Comparison of ENCODE assay signal across 26 mouse cellular contexts in genomic region chr1:131059411-131059810, GRCm38 (mm10). TPM values are rescaled to one million over a fixed set of nuclear protein-coding genes. Genes with fewer than 3 reads are reported as not detected.
DNase-seq lines count a peak whose midpoint lies in the region; ATAC-seq and TF ChIP-seq lines count a peak whose summit lies in the region.
"Had no signal": no experiment of that assay in that cellular context is flagged by ENCODE, and none has a peak within 500 bp of the region (broad histone marks: within the 10 kb centered on the region; RNA-seq: fewer than 3 reads in every experiment).

No protein-coding gene starts in this region.

- H3K36me3 ChIP-seq in forebrain, embryonic 10.5 days (replicated peaks): peaks cover 42% of the 10 kb centered on the region
- peaks cover 31% of the 10 kb centered on the region for H3K36me3 ChIP-seq in forebrain, embryonic 15.5 days
- peaks cover 18% of the 10 kb centered on the region for H3K36me3 ChIP-seq in heart, embryonic 11.5 days (ENCODE audit: control insufficient read depth, insufficient read depth, low read length)
- peaks cover 4% of the 10 kb centered on the region; the same call in 1 of the 2 replicates for H3K36me3 ChIP-seq in heart, adult 2 months (ENCODE audit: control insufficient read depth, insufficient read depth, low read length)
- H3K36me3 ChIP-seq in kidney, postnatal 0 days (ENCODE audit: insufficient read depth, low read length): peaks cover 30% of the 10 kb centered on the region
- H3K36me3 ChIP-seq in kidney, embryonic 15.5 days: peaks cover 38% of the 10 kb centered on the region
- H3K36me3 ChIP-seq in neural tube, embryonic 13.5 days: peaks cover 41% of the 10 kb centered on the region
- peaks cover 22% of the 10 kb centered on the region for H3K36me3 ChIP-seq in neural tube, embryonic 15.5 days

- H3K4me1 ChIP-seq in forebrain, embryonic 10.5 days: peaks cover 58% of the 10 kb centered on the region
- peaks cover 19% of the 10 kb centered on the region for H3K4me1 ChIP-seq in forebrain, embryonic 15.5 days
- H3K4me1 ChIP-seq in heart, embryonic 11.5 days (ENCODE audit: control insufficient read depth, insufficient read depth, low read length): peaks cover 65% of the 10 kb centered on the region
- peaks cover 36% of the 10 kb centered on the region for H3K4me1 ChIP-seq in heart, adult 2 months (ENCODE audit: control insufficient read depth, insufficient read depth, low read length)
- H3K4me1 ChIP-seq in kidney, postnatal 0 days (replicated peaks; ENCODE audit: insufficient read depth, low read length): peaks cover 22% of the 10 kb centered on the region
- H3K4me1 ChIP-seq in kidney, embryonic 15.5 days: peaks cover 58% of the 10 kb centered on the region
- H3K4me1 ChIP-seq in neural tube, embryonic 13.5 days (replicated peaks): peaks cover 56% of the 10 kb centered on the region
- peaks cover 41% of the 10 kb centered on the region for H3K4me1 ChIP-seq in neural tube, embryonic 15.5 days

- H3K27me3 ChIP-seq in forebrain, embryonic 10.5 days (ENCODE audit: poor library complexity, severe bottlenecking): no peaks in the 10 kb centered on the region
- no peaks in the 10 kb centered on the region for H3K27me3 ChIP-seq in forebrain, embryonic 15.5 days
- H3K27me3 ChIP-seq in heart, embryonic 11.5 days (ENCODE audit: control insufficient read depth, insufficient read depth, low read length): no peaks in the 10 kb centered on the region
- no peaks in the 10 kb centered on the region for H3K27me3 ChIP-seq in heart, adult 2 months (ENCODE audit: control insufficient read depth, insufficient read depth, low read length)
- no peaks in the 10 kb centered on the region for H3K27me3 ChIP-seq in kidney, postnatal 0 days (ENCODE audit: insufficient read depth, low read length)
- H3K27me3 ChIP-seq in kidney, embryonic 15.5 days: no peaks in the 10 kb centered on the region
- no peaks in the 10 kb centered on the region for H3K27me3 ChIP-seq in neural tube, embryonic 13.5 days
- H3K27me3 ChIP-seq in neural tube, embryonic 15.5 days (replicated peaks): no peaks in the 10 kb centered on the region
- H3K27me3 ChIP-seq: heart, embryonic 12.5 days; hindbrain, embryonic 15.5 days; limb, embryonic 12.5 days; liver, embryonic 13.5 days; lung, embryonic 15.5 days; neural tube, embryonic 12.5 days had no signal

- intact Hi-C loops in heart, adult 2 months (cut with DNase I): loop anchor here (10.0 kb wide), 1 partner anchor 515 kb away; no protein-coding TSS in a partner anchor

- TF ChIP-seq POLR2A in heart, adult 2 months (IDR thresholded peaks at IDR 0.05; ENCODE audit: insufficient read depth, low read depth, low read length): no peak

- H3K79me2 ChIP-seq in heart, adult 2 months (replicated peaks; ENCODE audit: control insufficient read depth, insufficient read depth, low read length): peaks cover 2% of the 10 kb centered on the region; the same call in 1 of the 2 replicates

- ATAC-seq in forebrain, embryonic 15.5 days (replicated peaks): no peak
- no peak for ATAC-seq in heart, embryonic 11.5 days (replicated peaks; ENCODE audit: insufficient number of reproducible peaks, low FRiP score, low TSS enrichment)
- ATAC-seq in kidney, postnatal 0 days (replicated peaks; ENCODE audit: low FRiP score, low read depth): no peak
- no peak for ATAC-seq in kidney, embryonic 15.5 days (replicated peaks; ENCODE audit: low FRiP score)
- no peak for ATAC-seq in neural tube, embryonic 13.5 days (ENCODE audit: low read depth)
- ATAC-seq in neural tube, embryonic 15.5 days (ENCODE audit: low FRiP score): no peak
- ATAC-seq: intestine, embryonic 16.5 days had no signal

- H3K9me3 ChIP-seq in forebrain, embryonic 10.5 days: no peaks in the 10 kb centered on the region
- no peaks in the 10 kb centered on the region for H3K9me3 ChIP-seq in forebrain, embryonic 15.5 days
- no peaks in the 10 kb centered on the region for H3K9me3 ChIP-seq in heart, embryonic 11.5 days (replicated peaks; ENCODE audit: control insufficient read depth, low read length)
- no peaks in the 10 kb centered on the region for H3K9me3 ChIP-seq in kidney, postnatal 0 days (replicated peaks; ENCODE audit: low read length)
- H3K9me3 ChIP-seq in kidney, embryonic 15.5 days (replicated peaks): no peaks in the 10 kb centered on the region
- H3K9me3 ChIP-seq in neural tube, embryonic 13.5 days: no peaks in the 10 kb centered on the region
- H3K9me3 ChIP-seq in neural tube, embryonic 15.5 days (replicated peaks): no peaks in the 10 kb centered on the region
- H3K9me3 ChIP-seq: heart, embryonic 12.5 days; hindbrain, embryonic 15.5 days; limb, embryonic 12.5 days; liver, embryonic 13.5 days; lung, embryonic 15.5 days; neural tube, embryonic 12.5 days had no signal

- TF ChIP-seq EP300 in heart, adult 2 months (IDR thresholded peaks at IDR 0.05; ENCODE audit: insufficient read depth, low read depth, low read length): no peak

- H3K9ac ChIP-seq in forebrain, embryonic 15.5 days (replicated peaks): no peak overlapping the region
- peak overlapping the region; percentile 43; the same call in 1 of the 2 replicates for H3K9ac ChIP-seq in heart, embryonic 11.5 days (ENCODE audit: low read depth, low read length)
- no peak overlapping the region for H3K9ac ChIP-seq in heart, adult 2 months (ENCODE audit: low read depth, low read length)
- H3K9ac ChIP-seq in kidney, postnatal 0 days (ENCODE audit: low read depth, low read length): 0 out of 2 replicates have a peak overlapping the region, but pooled peaks have one; percentile 13
- no peak overlapping the region for H3K9ac ChIP-seq in kidney, embryonic 15.5 days
- peak overlapping the region; percentile 47; the same call in 1 of the 2 replicates for H3K9ac ChIP-seq in neural tube, embryonic 13.5 days
- no peak overlapping the region for H3K9ac ChIP-seq in neural tube, embryonic 15.5 days (replicated peaks)
- H3K9ac ChIP-seq: hindbrain, embryonic 15.5 days; limb, embryonic 12.5 days; liver, embryonic 13.5 days; lung, embryonic 15.5 days; neural tube, embryonic 12.5 days had no signal

- no peak for TF ChIP-seq CTCF in heart, adult 2 months (IDR thresholded peaks at IDR 0.05)
- TF ChIP-seq CTCF in kidney, postnatal 0 days (IDR thresholded peaks at IDR 0.05; ENCODE audit: low read depth): no peak

- no peak overlapping the region for H3K4me3 ChIP-seq in forebrain, embryonic 10.5 days
- H3K4me3 ChIP-seq in forebrain, embryonic 15.5 days: no peak overlapping the region
- H3K4me3 ChIP-seq in heart, embryonic 11.5 days (ENCODE audit: low read depth, low read length): no peak overlapping the region
- H3K4me3 ChIP-seq in heart, adult 2 months: no peak overlapping the region
- no peak overlapping the region for H3K4me3 ChIP-seq in kidney, postnatal 0 days (replicated peaks; ENCODE audit: low read depth, low read length)
- H3K4me3 ChIP-seq in kidney, embryonic 15.5 days (replicated peaks): no peak overlapping the region
- H3K4me3 ChIP-seq in neural tube, embryonic 13.5 days: no peak overlapping the region
- H3K4me3 ChIP-seq in neural tube, embryonic 15.5 days (replicated peaks): no peak overlapping the region
- H3K4me3 ChIP-seq: heart, embryonic 12.5 days; hindbrain, embryonic 15.5 days; limb, embryonic 12.5 days; liver, embryonic 13.5 days; lung, embryonic 15.5 days; neural tube, embryonic 12.5 days had no signal

- H3K27ac ChIP-seq in forebrain, embryonic 10.5 days: peak overlapping the region; percentile 58
- H3K27ac ChIP-seq in forebrain, embryonic 15.5 days (replicated peaks): no peak overlapping the region
- H3K27ac ChIP-seq in heart, embryonic 11.5 days (ENCODE audit: low read depth, low read length): 0 out of 2 replicates have a peak overlapping the region, but pooled peaks have one; percentile 7
- no peak overlapping the region for H3K27ac ChIP-seq in heart, adult 2 months
- no peak overlapping the region for H3K27ac ChIP-seq in kidney, postnatal 0 days
- H3K27ac ChIP-seq in kidney, embryonic 15.5 days: no peak overlapping the region
- no peak overlapping the region for H3K27ac ChIP-seq in neural tube, embryonic 13.5 days (replicated peaks)
- H3K27ac ChIP-seq in neural tube, embryonic 15.5 days (replicated peaks): no peak overlapping the region
- H3K27ac ChIP-seq: hindbrain, embryonic 15.5 days; limb, embryonic 12.5 days; liver, embryonic 13.5 days; lung, embryonic 15.5 days; neural tube, embryonic 12.5 days had no signal

- DNase-seq in forebrain, embryonic 10.5 days (ENCODE audit: extremely low spot score, low spot score): no peak
- DNase-seq in heart, adult 2 months: no peak
- no peak for DNase-seq in kidney, postnatal 0 days (ENCODE audit: low spot score)
- DNase-seq: cerebellum, adult 2 months; cerebellum, postnatal 36 days; liver, embryonic 13.5 days; thymus, postnatal 14 days had no signal

- no peak overlapping the region for H3K4me2 ChIP-seq in forebrain, embryonic 15.5 days (replicated peaks)
- no peak overlapping the region for H3K4me2 ChIP-seq in heart, embryonic 11.5 days
- H3K4me2 ChIP-seq in kidney, postnatal 0 days (ENCODE audit: low read length): no peak overlapping the region
- no peak overlapping the region for H3K4me2 ChIP-seq in kidney, embryonic 15.5 days
- no peak overlapping the region for H3K4me2 ChIP-seq in neural tube, embryonic 13.5 days
- no peak overlapping the region for H3K4me2 ChIP-seq in neural tube, embryonic 15.5 days
- H3K4me2 ChIP-seq: heart, embryonic 12.5 days; hindbrain, embryonic 15.5 days; limb, embryonic 12.5 days; liver, embryonic 13.5 days; lung, embryonic 15.5 days; neural tube, embryonic 12.5 days had no signal

- WGBS in forebrain, embryonic 10.5 days: 72% methylated on average over 1 of the region's 1 CpGs
- WGBS in forebrain, embryonic 15.5 days: 59% methylated on average over 1 of the region's 1 CpGs
- 37% methylated on average over 1 of the region's 1 CpGs for WGBS in heart, embryonic 11.5 days (ENCODE audit: insufficient replicate concordance)
- WGBS in heart, adult 2 months: 17% methylated on average over 1 of the region's 1 CpGs
- WGBS in kidney, postnatal 0 days: 31% methylated on average over 1 of the region's 1 CpGs
- 42% methylated on average over 1 of the region's 1 CpGs for whole genome bisulfite sequencing in kidney, embryonic 15.5 days
- 78% methylated on average over 1 of the region's 1 CpGs for WGBS in neural tube, embryonic 13.5 days
- 45% methylated on average over 1 of the region's 1 CpGs for WGBS in neural tube, embryonic 15.5 days

RNA-seq across cellular contexts. Expression of gene Mapkapk2, which starts 38.2 kb away (rescaled TPM):
- polyA plus RNA-seq in forebrain, embryonic 10.5 days (2016; fragmentation: Nextera tagmentation; extraction: Ambion mirVana): 41.1 and 41.3 TPM in 2 replicates
- polyA plus RNA-seq in forebrain, embryonic 15.5 days (2015; fragmentation: Nextera tagmentation; extraction: Ambion mirVana): 23.8 and 26.9 TPM in 2 replicates
- 51.4 and 57.6 TPM in 2 replicates for polyA plus RNA-seq in heart, embryonic 11.5 days (2014; fragmentation: Nextera tagmentation; extraction: Ambion mirVana)
- total RNA-seq in heart, adult 2 months (2021): 100 to 1,000 TPM; 283 to 363 TPM
- 196 and 305 TPM in 2 replicates for polyA plus RNA-seq in heart, adult 2 months (2012; rRNA removed)
- polyA plus RNA-seq in kidney, postnatal 0 days (2015; fragmentation: Nextera tagmentation; extraction: Ambion mirVana): 50.1 and 55.9 TPM in 2 replicates
- 44.7 and 49.3 TPM in 2 replicates for polyA plus RNA-seq in kidney, embryonic 15.5 days (2015; fragmentation: Nextera tagmentation; extraction: Ambion mirVana)
- polyA plus RNA-seq in neural tube, embryonic 13.5 days (2015; fragmentation: Nextera tagmentation; extraction: Ambion mirVana): 22.3 and 22.7 TPM in 2 replicates
- polyA plus RNA-seq in neural tube, embryonic 15.5 days (2015; fragmentation: Nextera tagmentation; extraction: Ambion mirVana): 15.0 and 19.9 TPM in 2 replicates

RNA-seq across cellular contexts. Expression of gene Il10, which starts 39.8 kb away (rescaled TPM):
- polyA plus RNA-seq in forebrain, embryonic 10.5 days (2016; fragmentation: Nextera tagmentation; extraction: Ambion mirVana): not detected in 2 replicates
- polyA plus RNA-seq in forebrain, embryonic 15.5 days (2015; fragmentation: Nextera tagmentation; extraction: Ambion mirVana): not detected in 2 replicates
- not detected in 2 replicates for polyA plus RNA-seq in heart, embryonic 11.5 days (2014; fragmentation: Nextera tagmentation; extraction: Ambion mirVana)
- not detected for total RNA-seq in heart, adult 2 months (2021)
- polyA plus RNA-seq in heart, adult 2 months (2012; rRNA removed): not detected in 2 replicates
- polyA plus RNA-seq in kidney, postnatal 0 days (2015; fragmentation: Nextera tagmentation; extraction: Ambion mirVana): 0.14 TPM in 1 of 2 replicates, not detected in the other
- polyA plus RNA-seq in kidney, embryonic 15.5 days (2015; fragmentation: Nextera tagmentation; extraction: Ambion mirVana): not detected in 2 replicates
- not detected in 2 replicates for polyA plus RNA-seq in neural tube, embryonic 13.5 days (2015; fragmentation: Nextera tagmentation; extraction: Ambion mirVana)
- polyA plus RNA-seq in neural tube, embryonic 15.5 days (2015; fragmentation: Nextera tagmentation; extraction: Ambion mirVana): 0.18 TPM in 1 of 2 replicates, not detected in the other
- total RNA-seq: adrenal gland, adult 2 months; gastrocnemius, adult 8-10 months; layer of hippocampus, postnatal 14 days; left cerebral cortex, postnatal 10 days; megakaryocyte progenitor cell, adult 5-6 weeks had no signal
- polyA plus RNA-seq: adrenal gland, adult 2 months; cerebellum, adult 2 months; heart, embryonic 12.5 days; hindbrain, embryonic 15.5 days; intestine, embryonic 16.5 days; kidney, embryonic 16.5 days; liver, embryonic 13.5 days; neural tube, embryonic 12.5 days; small intestine, adult 2 months; testis, adult 2 months had no signal

Comparison
In these comparisons a context has a peak if more than half of its experiments do, and no peak if none do; other contexts are left out.
1. H3K27ac ChIP-seq: peak in forebrain, embryonic 10.5 days (single experiment) and heart, embryonic 11.5 days (single experiment); none in forebrain, embryonic 15.5 days (single experiment), heart, adult 2 months (single experiment), kidney, postnatal 0 days (single experiment), kidney, embryonic 15.5 days (single experiment), neural tube, embryonic 13.5 days (single experiment) and neural tube, embryonic 15.5 days (single experiment).
2. H3K9ac ChIP-seq: peak in heart, embryonic 11.5 days (single experiment), kidney, postnatal 0 days (single experiment) and neural tube, embryonic 13.5 days (single experiment); none in forebrain, embryonic 15.5 days (single experiment), heart, adult 2 months (single experiment), kidney, embryonic 15.5 days (single experiment) and neural tube, embryonic 15.5 days (single experiment).